Mouse (Mus musculus) gastrocnemius, postnatal 4 days (tissue): ENCODE measurements around the gene Shld2. TPM values are rescaled to one million over a fixed set of nuclear protein-coding genes. Genes with fewer than 3 reads are reported as not detected.

Source experiments
- DNase-seq, 2 experiments: peaks; one replicate each; pipeline ENCODE4 v3.0.0; 2021 to 2022; ENCODE audit warnings: low spot score in 2 of 2, mixed read lengths in 2 of 2
- long read RNA-seq, 2 experiments: library from polyadenylated mRNA; stranded (forward); transcript quantifications; one replicate each; pipeline ENCODE4 v2.0.0; 2021
- total RNA-seq, 2 experiments: library from RNA; stranded (reverse); gene quantifications; 2 replicates each; pipeline ENCODE4 v1.2.3; 2021

The Shld2 gene
- 10 to 100 TPM in 1 of 2 experiments, 1 to 10 TPM in 1; 9.2 to 13.0 TPM for total RNA-seq
- long read RNA-seq, experiment 1, partial matches to known transcripts: 0 of 9 reads
- long read RNA-seq, experiment 1, other reads (novel, unspliced or antisense): 9 of 9 reads
- long read RNA-seq, experiment 2, partial matches to known transcripts: 2 of 9 reads
- long read RNA-seq, experiment 2, other reads (novel, unspliced or antisense): 5 of 9 reads

DNA sequence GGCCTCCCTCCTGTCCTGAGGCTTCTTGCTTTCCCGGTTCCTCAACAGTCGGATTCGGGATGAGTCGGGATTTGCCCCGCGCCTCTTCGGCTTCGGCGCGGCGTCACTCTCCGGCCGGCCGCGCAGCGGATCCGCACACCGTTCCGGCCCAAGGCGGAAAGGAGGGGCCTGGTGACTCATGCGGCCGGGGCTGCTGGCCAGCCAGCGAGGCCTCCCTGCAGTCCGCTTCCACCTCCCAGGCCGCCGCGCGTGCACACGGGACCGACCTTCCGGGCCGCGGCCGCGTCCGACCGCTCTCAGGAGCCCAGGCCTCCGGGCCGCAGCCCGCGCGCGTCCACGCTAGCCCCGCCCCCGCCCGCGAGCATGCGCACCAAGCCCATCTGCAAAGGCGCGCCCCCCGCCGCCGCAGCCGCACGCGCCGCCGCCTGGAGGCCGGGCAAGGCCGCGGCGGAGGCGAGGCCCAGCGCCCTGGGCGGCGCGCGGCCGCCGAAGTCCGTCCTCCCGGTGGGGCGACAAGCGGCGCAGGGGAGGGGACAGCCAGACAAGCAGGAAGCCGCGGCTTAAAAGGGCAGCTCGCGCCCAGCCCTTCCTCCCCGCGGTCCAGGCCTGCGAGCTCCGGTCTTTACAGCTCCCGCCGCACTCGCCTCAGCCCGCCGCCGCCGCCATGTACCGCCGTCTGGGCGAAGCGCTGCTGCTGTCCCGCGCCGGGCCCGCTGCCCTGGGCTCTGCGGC, at the start of gene Shld2, which contains the start of gene Glud1:
TSS of gene Shld2 (minus strand) at position 260 of the 732 bp plus-strand sequence.
TSS of gene Glud1 (plus strand) at position 494 of the 732 bp plus-strand sequence.
- peak; percentile 97 to 98 for DNase-seq

- DNase-seq: no peak
Measured at GRCm38 (mm10) chr14:34359676-34360244, 49.5 kb upstream of the Shld2 start.

GRCm38 (mm10) chr14:34357671-34358455, 47.6 kb upstream of the Shld2 start:
- DNase-seq: no peak

GRCm38 (mm10) chr14:34355301-34355700, 45.0 kb upstream of the Shld2 start, which contains the start of gene Fam25c:
Fam25c (minus strand) TSS chr14:34355433.
- no peak for DNase-seq

DNA sequence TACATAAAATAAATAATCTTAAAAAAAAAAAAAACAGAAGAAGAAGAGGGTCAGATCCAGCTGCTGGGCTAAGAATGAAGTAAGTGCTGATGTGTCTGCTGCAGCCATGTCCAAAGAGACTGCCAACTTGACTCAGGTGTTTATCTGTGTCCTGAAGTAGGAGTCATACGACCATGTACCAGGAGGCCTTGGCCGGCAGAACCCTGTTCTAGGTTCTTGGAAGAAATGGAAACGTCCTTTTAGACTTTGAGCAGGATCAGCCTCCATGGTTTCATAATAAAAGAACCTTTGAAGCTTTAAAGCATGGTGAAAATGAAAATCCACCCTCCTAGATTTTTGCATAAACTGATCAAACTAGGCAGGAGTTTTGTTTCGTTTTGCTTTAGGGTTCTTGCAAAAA, 44.2 kb upstream of the Shld2 start:
- no peak for DNase-seq

GRCm38 (mm10) chr14:34353326-34353725, 43.0 kb upstream of the Shld2 start:
- DNase-seq: no peak

DNA sequence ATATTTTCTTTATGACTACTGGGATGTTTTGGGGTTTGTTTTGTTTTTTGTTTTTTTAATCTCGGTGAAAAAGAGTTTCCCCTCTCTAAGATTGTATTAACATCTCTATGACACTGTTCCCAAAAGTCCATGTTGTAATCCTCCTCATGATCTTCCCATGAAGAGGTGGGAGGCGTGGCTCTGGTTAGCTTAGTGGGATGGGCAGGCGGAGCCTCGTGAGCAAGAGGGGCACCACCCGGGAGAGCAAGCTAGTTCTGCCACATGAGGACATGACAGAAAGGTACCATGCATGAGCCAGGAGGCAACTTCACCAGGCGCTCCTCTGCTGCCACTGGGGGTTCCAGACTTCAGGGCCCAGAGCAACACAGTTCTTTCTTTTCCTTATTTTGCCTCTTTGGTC, 42.2 kb upstream of the Shld2 start:
- no peak for DNase-seq

DNA sequence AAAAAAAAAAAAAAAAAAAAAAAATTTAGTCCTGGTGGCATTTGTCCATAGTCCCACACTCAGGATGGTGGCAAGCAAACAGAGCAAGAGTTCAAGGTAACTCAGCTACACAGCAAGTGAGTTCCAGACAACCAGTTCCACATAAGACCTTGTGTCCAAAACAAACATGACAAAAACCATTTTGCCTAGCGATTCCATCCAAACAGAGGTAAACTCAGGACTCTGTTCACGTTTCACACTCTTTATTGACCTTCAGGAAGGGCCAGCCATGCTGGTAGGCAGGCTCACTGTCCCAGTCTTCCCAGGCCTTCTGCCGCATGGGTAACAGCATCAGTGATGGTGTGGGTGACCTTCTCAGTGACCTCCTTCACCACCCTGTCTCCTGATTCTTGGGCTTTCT, 41.4 kb upstream of the Shld2 start:
- DNase-seq: no peak

GRCm38 (mm10) chr14:34349007-34349406, 38.7 kb upstream of the Shld2 start:
- DNase-seq: no peak

DNA sequence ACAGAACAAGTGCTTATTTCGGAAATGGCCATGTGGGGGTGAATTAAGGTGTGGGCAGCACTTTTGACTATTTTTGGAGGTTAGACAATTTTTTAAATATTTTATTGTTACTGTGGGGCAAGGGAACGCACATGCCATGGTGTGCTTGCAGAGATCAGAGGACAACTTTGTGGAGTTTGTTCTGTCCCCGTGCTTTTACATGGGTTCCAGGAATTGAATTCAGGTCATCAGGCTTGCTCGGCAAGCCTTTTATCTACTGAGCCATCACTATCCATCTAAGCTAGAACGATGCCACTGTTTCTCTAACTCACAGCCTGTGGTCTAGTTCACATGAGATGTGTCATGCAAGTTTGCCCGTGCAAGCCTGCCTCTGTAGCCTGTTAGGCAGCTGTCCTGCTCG, 38.0 kb upstream of the Shld2 start:
- DNase-seq: no peak

DNA sequence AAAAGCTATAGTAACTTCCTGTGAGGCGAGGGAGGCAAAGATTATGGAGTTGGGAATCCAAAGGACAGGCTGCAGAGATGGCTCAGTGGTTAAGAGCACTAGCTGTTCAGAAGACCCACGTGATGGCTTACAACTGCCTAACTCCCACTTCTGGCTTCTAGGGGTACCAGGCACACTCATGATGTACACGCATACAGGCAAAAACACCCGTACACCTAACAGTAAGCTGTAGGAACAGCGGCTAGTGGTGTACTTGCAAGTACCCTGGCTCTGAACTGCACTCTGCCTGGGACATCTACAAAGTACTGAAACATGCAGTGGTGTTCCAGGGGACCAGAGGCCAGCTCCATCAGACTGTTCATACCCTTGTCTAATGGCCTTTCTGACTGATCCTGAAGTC, 36.8 kb upstream of the Shld2 start:
- DNase-seq: no peak

GRCm38 (mm10) chr14:34345771-34346566, 35.7 kb upstream of the Shld2 start:
- DNase-seq: no peak

DNA sequence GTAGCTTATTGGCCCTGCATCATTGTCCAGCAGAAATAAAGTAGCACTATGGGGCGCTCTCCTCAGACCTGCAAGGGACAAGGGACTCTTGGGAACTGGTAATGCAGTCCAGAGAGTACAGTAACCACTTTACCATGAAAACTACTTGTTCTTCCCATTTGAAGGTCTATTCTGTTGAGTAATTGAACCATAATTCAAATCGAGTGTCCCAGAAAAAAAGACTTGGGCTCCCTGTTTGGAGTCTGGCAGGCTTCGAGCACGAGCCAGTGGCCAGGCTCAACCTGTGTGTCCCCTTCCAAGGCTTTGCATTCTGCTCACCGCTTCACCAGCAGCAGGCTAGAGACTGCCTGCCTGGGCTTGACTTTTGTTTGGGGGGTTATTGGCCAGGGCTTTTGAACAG, 34.1 kb upstream of the Shld2 start:
- DNase-seq: no peak

GRCm38 (mm10) chr14:34343078-34343477, 32.8 kb upstream of the Shld2 start:
- no peak for DNase-seq

GRCm38 (mm10) chr14:34341993-34342392, 31.7 kb upstream of the Shld2 start:
- DNase-seq: no peak

DNA sequence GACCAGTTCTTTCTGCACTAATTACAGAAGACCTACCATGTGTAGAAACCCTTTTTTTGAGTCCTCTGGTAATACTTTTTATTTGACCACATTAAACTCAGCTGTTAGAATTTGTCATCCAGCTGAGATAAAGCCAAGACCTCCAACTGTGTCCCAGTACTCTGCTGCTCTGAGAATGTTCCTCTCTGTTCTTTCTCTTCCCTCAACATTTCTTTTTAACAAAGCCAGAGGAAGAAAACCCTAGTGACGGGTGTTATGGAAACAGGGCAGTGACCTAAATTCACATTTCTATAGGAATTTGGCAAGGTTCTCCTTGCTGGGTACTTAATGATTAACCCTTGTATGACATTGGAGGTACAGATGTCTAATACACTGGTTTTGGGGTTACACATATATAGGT, 29.2 kb upstream of the Shld2 start:
- no peak for DNase-seq

- DNase-seq: no peak
Measured at GRCm38 (mm10) chr14:34332476-34332875, 22.2 kb upstream of the Shld2 start.

GRCm38 (mm10) chr14:34331886-34332285, 21.6 kb upstream of the Shld2 start:
- DNase-seq: no peak

- no peak for DNase-seq
Measured at GRCm38 (mm10) chr14:34330657-34331158, 20.4 kb upstream of the Shld2 start.

DNA sequence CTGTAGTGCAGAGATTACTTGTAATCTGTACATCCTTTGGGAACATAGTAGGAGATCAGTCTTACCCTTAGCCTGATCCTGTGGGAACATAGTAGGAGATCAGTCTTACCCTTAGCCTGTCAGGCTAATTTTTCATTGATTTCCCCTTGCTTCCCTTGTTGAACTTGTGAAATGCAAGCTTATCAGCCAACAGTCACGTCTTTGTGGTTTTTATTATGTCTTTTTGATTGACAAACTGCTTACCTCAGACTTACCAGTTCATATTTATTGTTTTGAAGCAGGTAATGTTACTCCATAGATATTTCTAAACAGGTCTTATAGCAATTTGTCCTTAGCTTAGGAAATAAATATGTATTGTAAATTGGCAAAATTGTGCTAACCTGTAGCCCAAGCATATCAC, 17.3 kb upstream of the Shld2 start:
- DNase-seq: no peak

GRCm38 (mm10) chr14:34326606-34327005, 16.3 kb upstream of the Shld2 start:
- DNase-seq: no peak
